Mouse (Mus musculus): ENCODE results near the gene Plekhh2.

The Plekhh2 gene

DNA sequence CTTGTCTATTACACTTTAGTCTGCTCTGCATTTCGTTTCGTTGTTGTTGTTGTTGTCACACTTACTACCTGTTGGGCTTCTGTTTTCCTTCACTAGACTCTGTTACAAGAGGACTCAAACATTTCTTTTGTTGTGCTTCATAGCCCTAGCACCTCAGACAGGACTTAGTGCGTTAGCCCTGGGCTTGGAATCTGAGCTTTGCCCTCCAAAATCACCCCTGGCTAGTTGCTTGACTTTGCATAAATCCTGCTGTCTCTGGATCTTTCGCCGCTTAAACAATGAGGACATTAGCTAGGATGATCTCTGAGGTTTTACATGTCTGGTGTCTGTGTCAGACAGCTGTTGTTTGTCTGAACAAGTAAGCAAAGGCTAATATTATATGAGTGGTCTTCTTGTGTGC, 62.2 kb downstream of the Plekhh2 start:
- no peak for ATAC-seq (ENCODE audit: low TSS enrichment)

DNA sequence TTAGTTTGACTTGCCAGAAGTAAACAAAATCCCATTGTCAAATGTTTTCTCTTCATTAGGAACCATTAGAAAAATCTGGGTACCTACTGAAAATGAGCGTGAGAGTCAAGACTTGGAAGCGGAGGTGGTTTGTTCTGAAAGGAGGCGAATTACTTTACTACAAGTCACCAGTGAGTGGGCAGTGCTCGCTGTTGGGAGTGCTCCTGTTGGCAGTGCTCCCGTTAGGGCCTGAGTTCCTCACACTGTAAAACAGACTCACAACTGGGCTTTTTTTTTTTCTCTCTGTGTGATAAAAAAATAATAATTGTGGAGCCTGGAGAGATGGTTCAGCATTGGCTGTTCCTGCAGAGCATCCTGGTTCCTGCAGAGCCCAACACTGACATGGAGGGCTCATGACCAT, 63.4 kb downstream of the Plekhh2 start:
- peak; percentile 65; the same call in 1 of the 2 replicates for ATAC-seq (ENCODE audit: low TSS enrichment)

DNA sequence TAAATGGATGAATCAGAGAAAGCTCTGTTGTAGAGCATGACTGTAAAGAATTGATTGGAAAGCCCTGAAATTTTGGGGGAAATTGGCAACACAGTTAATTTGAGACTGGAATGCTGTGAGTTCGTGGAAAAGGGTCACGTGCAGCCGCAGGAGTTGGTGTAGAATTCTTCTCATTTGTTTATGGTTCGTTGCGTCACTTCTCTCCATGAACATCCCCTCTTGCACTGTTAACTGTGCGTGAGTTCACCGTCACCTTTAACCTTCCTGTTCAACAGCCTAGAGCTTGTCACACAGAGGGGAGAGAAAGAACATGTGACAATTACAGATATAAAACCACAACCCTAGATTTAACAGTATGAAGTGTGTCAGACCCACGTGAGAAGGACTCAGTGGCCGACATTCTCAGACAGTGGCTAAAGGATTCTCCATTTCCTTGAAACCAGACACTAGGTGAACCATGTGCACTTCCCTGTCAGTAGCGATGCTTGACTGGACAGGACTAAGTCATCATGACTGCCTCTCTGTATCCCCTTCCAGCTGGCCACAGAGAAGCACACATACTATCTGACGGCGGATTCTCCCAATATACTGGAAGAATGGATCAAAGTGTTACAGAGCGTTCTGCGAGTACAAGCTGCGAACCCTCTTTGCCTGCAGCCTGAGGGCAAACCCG, 65.1 kb downstream of the Plekhh2 start:
- no peak for ATAC-seq (ENCODE audit: low TSS enrichment)

DNA sequence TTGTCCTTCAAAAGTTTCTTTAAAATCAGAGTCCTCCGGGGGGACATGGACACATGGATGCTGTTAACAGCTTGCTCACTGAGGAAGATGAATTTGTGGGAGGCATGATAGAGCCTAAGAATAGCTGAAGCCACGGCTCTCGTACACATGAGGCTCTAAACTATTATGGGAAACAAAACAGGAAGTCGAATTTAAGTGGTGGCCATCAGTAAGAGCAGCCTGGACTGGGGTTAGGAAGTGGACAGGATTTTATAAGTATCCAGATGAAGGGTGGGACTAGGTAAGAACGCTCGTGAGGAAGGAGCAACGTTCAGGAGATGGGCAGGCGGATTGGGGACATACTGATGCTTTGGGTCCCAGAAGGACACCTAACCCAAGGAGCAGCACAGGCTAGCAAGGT, 67.6 kb downstream of the Plekhh2 start:
- no peak for ATAC-seq (ENCODE audit: low TSS enrichment)

DNA sequence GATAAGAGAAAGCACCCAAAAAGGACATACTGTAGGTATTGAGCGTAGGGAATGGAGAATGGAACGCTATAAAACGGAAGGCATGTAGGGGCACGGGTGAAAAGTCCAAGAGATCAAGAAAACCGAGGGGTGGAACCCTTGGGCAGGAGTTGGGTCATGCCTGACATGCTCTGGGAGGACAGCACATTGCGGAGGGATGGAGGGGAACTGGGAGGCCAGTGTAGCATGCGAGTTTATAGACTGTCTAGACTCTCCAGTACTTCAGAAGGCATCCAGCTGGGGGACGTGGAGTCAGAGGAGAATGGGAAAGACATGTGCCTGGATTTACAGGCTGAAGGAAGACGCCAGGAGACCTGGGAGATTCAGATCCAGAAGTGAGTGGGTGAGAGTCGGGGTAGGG, 68.1 kb downstream of the Plekhh2 start:
- ATAC-seq (ENCODE audit: low TSS enrichment), result no peak

DNA sequence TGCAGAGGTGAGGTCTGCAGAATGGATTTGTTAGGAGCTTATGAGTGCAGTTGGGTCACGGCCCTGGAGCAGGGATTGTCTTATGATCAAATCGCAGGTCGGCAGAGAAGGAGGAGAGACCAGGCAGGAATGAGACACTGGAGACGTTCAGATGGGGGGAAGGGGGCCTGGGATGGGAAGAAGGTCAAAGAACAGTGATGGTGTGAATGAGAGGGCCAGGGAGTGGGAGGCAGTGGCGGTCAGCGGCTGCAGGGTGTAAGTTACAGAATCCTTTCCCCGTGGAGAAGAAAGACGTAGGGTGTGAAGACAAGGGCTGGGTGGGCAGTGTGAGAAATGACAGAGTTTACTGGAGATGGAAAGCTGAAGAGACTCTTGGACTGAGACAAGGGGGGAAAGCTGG, 69.1 kb downstream of the Plekhh2 start:
- no peak for ATAC-seq (ENCODE audit: low TSS enrichment)

DNA sequence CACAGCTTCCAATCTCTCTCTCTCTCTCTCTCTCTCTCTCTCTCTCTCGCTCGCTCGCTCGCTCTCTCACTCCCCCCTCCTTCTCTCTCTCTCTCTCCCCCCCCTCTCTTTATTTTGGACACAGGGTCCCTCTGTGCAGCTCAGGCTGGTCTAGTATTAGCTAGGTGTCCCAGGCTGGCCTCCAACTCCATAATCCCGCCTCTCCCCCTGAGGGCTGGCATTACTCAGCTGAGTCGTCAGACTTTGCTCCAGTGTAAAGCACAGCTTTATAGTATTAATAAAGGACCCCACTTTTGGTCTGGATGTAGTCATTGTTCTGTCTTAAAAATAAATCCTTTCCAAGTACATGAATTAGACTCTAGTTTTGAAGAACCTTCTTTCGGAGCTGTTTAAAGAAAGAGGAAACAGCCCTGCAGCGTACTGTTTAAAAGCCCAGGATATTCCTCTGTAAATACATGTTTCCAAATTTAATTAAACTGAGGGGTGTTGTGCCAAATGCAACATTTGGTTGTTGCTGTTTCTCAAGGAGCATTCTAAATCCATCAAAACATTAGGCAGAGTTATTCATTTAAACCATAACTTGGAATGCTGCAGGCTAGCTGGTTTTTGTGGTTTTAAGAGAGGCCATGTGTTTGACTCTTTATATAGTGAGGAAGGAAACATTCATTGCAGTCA, 70.2 kb downstream of the Plekhh2 start:
- ATAC-seq (ENCODE audit: low TSS enrichment), result no peak

DNA sequence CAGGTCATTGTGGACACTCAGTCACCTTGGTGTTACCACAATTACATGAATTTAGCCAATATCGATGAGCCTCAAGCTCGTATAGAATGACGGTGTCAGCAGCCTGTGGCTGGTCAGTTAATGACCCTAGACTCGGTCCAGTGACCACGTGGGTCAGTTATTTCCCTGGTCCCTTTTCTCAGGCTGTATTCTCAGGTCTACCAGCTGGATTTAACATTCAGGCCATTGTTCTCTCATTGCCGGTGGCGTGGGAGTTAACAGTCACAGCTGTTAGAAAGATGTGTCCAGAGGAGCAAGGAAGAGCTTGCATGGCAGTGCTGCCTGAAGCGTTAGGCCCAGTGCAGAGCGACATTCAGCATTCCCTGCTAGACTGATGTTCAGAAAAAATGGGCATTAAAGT, 72.4 kb downstream of the Plekhh2 start:
- ATAC-seq (ENCODE audit: low TSS enrichment), result no peak

DNA sequence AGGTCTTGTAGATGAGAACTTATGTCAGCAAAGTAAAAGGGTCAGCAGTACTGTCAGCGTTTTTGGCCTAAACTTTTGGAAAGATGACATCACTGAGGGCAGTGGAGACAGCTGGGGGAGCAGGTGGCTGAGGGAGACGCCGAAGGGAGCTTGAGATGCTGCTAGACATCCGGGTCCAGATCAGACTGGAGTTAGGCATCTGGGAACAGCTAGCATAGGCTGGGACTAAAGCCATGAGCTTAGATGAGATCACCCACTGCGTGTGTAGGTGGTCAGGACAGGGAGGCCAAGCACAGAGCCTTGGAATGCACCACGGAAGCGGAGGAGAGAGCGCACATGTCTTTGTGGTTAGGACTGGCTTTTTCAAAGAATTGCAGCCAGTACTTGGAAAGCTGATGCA, 73.4 kb downstream of the Plekhh2 start:
- ATAC-seq (ENCODE audit: low TSS enrichment), result peak; percentile 98

DNA sequence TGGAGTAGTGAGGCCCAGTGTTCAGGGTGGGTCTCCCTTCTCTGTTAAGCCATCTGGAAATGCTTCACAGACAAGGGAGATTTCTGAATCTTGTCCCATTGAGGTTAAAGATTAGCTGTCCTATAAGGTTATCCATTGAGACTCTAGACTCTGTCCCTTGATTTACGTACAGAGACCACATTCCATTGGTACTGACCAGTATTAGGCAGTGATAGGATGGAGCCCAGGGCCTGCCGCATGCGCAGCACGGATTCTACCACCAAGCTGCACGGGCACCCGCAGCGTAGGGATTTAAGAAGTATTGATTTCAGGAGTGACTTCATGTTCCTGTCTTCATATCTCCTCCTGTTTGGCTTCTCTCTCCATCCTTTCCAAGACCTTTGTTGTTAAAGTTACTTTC, 78.4 kb downstream of the Plekhh2 start:
- ATAC-seq (ENCODE audit: low TSS enrichment), result no peak

DNA sequence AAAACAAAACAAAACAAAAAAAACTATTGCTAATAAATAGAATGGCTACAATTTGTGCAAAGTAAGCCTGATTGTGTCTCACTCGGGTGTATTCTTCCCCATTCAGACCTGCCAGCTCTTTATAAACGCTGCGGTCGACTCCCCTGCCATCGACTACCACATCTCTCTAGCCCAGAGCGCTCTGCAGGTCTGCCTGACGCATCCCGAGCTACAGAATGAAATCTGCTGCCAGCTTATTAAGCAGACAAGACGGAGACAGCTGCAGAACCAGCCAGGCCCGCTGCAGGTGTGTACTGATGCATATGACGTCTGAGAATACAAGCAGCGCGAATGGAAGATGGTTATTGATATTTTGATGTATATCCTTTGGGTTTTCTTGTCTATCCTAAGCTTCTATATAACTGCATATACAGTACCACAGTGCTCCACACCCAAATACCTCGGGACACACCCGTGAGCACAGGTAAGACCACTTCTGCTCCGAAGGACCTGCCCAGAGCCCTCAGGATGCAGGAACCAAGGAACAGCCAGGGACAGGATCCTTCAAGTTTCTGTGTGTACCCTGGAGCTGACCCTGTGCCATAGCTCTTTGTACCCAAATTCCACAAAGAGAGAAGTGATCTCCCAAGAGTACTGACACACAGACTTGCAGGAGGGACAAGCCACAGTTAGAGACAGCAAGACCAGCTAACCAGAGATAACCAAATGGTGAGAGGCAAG, 79.9 kb downstream of the Plekhh2 start:
- ATAC-seq (ENCODE audit: low TSS enrichment), result no peak; the same call in 1 of the 2 replicates

DNA sequence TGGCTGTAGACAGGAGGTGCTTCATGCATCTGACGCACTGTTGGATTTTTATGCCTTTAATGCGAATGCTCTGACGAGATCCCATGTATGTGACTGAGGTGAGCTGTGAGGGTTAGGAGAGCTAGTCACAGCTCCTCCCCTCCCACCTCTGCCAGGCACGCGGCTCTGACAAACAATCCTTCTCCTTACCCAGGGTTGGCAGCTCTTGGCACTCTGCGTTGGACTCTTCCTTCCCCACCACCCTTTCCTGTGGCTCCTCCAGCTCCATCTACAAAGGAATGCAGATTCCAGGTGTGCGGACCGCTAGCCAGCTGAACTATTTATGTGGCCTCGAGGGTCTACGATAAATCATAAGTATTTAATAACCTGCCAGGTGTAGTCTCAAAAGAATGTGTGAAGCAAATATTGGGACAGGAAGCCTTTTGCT, 84.3 kb downstream of the Plekhh2 start:
- 0 out of 2 replicates have a peak, but pooled peaks have one; percentile 41 for ATAC-seq (ENCODE audit: low TSS enrichment)

DNA sequence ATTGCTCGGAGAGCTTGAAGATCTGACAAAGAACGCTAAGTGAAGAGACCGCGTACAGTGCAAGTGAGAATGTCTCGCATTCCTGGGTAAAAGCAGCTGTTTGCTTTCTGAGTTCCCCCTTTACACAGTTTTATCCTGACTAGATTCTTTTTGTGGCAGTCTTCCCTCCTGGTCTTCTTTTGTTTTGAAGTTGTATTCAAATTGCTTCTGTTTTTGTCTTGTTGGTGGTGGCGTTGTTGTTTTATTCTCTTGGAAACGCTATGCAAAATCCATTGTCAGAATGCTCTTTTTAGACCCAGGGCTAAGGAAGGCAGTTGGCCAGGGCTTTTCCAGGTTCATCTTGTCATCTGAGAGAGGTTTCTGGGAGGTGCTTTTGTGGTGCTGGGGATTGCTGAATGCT, 84.8 kb downstream of the Plekhh2 start:
- ATAC-seq (ENCODE audit: low TSS enrichment), result no peak

DNA sequence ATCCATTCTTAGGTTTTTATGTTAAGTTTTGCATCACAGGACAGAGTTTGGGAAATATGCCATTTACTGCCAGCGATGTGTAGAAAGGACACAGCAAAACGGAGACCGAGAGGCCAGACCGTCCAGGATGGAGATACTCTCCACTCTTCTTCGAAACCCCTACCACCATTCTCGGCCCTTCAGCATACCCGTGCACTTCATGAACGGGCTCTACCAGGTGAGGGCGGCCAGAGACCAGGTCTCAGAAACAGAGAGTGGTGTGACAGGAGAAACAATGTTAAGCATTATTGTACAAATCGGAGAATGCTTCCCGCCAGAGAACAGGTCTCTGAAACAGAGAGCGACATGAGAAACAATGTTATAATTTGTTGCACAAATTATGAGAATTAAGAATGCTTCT, 86.2 kb downstream of the Plekhh2 start:
- ATAC-seq (ENCODE audit: low TSS enrichment), result no peak

DNA sequence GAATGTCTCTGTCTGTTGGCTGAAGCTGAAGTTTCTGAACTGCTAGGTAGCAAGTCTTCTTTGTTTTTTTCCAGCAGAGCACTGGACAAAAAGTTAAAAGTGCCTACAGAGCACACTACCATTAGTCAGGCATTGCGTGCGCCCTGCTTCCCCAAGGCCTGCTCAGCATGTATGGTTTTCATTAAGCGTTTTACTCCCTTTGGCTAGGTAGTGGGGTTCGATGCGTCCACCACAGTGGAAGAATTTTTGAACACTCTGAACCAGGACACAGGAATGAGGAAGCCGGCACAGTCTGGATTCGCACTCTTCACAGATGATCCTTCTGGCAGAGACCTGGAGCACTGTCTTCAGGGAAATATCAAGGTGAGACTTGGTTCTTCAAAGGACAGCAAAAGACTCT, 87.2 kb downstream of the Plekhh2 start:
- no peak for ATAC-seq (ENCODE audit: low TSS enrichment)

DNA sequence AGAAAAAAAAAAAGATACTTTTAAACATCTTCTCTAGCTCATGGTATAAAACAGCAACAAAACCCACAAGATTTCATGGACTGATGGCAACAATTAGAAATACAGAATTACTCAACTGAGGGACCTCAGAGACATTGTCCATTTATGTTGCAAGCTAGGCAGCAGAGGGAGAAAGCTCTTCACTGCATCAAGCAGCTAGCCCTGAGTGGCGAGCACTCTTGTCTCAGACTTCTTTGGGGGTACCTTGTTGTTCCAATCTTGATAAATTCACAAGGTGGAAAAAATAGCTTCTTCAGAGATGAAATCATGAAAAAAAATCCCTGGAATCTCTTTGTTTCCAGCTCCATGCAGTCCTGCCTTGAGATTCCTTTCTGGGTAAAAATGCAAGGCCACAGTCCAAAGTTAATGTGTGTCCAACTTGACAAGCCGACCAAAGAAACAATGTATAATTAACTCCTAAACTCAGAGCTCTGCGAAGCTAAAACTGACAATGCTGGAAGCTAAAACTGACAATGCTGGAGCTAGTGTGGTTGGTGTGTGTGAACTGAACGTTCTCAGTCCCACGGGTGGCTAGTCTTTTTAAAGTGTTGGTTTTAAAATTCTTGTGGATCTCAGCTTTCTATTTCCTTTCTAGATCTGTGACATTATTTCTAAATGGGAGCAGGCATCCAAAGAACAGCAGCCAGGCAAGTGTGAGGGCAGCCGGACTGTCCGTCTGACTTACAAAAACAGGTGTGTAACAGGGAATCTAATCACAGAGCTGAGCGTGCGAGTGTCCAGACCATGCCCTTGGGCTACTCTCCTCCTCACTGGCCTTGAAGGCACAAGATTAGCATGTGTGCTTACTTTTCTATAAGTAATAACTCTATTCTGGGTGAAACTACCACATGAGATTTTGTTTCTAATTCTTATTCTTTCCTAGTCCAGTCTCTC, 88.6 kb downstream of the Plekhh2 start:
- peak; percentile 68 for ATAC-seq (ENCODE audit: low TSS enrichment)

DNA sequence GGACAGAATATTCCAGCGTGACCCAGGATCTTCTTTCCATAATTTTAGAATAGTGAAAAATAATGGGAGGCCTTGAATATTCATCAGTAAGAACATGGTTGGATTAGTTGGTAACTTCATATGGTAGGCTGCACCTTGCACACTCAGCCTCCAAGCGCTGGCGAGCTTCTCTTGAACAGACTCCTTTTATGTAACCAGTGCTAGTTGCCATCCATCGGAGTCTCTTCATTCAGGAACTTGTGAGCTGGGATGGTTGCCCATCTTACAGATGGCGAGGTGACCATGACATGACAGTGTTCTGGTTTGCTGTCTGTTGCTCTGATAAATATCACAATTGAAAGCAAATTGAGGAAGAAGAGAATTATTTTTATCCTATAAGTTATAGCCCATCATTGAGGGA, 90.1 kb downstream of the Plekhh2 start:
- peak; percentile 62; the same call in 1 of the 2 replicates for ATAC-seq (ENCODE audit: low TSS enrichment)

DNA sequence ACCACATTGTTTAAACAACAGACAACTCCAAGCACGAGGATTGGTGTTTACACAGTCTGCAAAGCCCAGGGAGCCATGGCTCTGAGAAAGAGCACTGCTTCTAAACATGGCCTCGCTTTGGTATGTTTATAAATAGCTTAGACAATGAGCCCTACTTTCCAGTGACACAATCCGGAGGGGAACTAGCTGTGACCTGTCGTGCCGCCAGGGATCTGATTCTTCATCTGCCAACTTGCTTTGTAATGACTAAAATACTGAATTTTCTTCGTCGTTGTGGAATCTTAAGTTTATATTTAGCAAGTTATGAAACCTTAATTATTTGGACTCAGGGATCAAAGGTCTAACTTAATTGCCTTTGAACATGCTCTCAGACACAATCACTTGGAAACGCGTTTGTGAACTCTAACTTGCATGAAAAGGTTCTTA, 91.5 kb downstream of the Plekhh2 start:
- no peak for ATAC-seq (ENCODE audit: low TSS enrichment)

DNA sequence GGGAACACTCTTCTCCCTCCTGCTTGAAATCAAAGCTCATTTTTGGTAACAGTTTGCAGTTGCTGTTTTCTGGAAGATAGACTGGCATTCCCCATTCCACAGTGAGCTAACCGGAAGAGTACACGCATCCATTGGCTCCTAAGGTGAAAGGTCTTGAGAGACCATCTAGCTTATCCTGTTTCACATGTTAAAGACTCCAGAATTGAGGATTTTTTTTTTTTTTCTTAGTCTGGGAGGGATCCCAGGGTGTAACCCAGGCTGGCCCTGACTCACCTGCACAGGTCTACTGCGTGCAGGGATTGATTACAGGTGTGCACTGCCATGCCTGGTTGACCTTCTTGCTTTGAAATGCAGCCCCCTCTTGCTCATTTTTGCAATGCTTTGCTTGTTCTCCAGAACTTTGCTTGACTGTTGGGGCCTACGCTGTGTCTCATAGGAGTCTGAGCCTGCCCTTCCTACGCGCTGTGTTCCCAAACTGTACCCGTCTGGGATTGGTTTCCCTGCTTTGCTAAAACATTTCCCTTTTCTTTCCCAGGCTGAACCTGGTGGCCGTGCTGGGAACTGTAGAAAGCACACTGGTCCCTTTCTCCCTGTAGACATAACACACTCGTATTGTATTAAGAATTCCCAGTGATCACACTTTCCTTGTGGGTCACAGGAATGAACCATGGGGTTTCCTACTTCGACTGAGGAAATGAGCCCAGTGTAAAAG, 92.2 kb downstream of the Plekhh2 start:
- ATAC-seq (ENCODE audit: low TSS enrichment), result no peak

DNA sequence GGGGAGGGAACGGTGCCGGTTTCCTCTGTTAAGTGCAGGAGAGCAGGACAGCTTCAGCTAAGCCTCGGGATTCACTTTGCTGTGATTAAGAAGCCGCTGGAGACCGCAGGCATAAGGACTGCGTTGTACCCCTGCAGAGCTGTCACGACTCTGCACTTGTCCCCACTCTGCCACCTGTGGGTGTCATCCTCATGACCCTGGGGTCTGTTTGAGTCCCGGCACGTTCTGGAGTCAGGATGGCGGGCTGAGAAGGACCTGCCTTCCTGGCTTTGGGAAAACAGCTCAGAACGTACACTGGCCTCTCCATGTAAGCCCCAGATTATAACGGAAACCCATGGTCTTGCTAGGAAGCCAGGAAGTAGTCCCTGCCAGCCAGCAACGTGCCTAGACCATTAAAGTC, 95.3 kb downstream of the Plekhh2 start:
- no peak for ATAC-seq (ENCODE audit: low TSS enrichment)

DNA sequence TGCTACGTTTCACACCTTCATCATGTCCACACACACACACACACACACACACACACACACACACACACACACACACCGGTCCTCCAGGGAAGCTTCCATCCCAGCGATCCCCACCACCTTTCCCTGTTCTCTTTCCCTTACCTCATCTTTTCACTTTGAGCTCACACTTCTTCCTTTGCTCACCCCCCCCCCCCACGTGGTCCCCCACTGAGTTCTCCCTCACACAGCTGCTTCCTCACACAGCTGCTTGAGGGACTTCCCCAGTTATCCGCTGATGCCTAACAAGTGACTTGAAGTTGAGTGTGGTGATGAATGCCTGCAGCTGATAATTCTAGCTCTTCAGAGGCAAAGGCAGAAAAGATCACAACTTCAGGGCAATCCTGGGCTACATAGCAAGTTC, 95.9 kb downstream of the Plekhh2 start:
- no peak for ATAC-seq (ENCODE audit: low TSS enrichment)

Data from frontal cortex, adult (tissue).